11 mouse cellular contexts compared by ENCODE assay signal in genomic region chr9:35127147-35127546, GRCm38 (mm10). TPM values are rescaled to one million over a fixed set of nuclear protein-coding genes. Genes with fewer than 3 reads are reported as not detected.
DNase-seq lines count a peak whose midpoint lies in the region; ATAC-seq and TF ChIP-seq lines count a peak whose summit lies in the region.
"Had no signal": no experiment of that assay in that cellular context is flagged by ENCODE, and none has a peak within 500 bp of the region (broad histone marks: within the 10 kb centered on the region; RNA-seq: fewer than 3 reads in every experiment).

No protein-coding gene starts in this region.

- peak; percentile 53; the same call in 1 of the 2 replicates for TF ChIP-seq EP300 in liver, postnatal 0 days (IDR thresholded peaks at IDR 0.05; ENCODE audit: low read depth)

- no peak overlapping the region for H3K4me2 ChIP-seq in intestine, postnatal 0 days (replicated peaks; ENCODE audit: low read depth)
- H3K4me2 ChIP-seq in liver, postnatal 0 days (ENCODE audit: low read depth, low read length) = no peak overlapping the region
- H3K4me2 ChIP-seq: forebrain, embryonic 15.5 days had no signal

- H3K27me3 ChIP-seq in intestine, postnatal 0 days (replicated peaks; ENCODE audit: control insufficient read depth, insufficient read depth, low read length) = no peaks in the 10 kb centered on the region
- H3K27me3 ChIP-seq in liver, postnatal 0 days (ENCODE audit: insufficient read depth, low read length) = no peaks in the 10 kb centered on the region
- H3K27me3 ChIP-seq: forebrain, embryonic 15.5 days had no signal

- no peak for ATAC-seq in intestine, postnatal 0 days
- ATAC-seq in liver, postnatal 0 days = peak; percentile 48
- ATAC-seq in erythroid progenitor cell, adult 5-6 weeks (replicated peaks; ENCODE audit: low FRiP score, poor library complexity, severe bottlenecking) = no peak
- ATAC-seq: forebrain, embryonic 15.5 days had no signal

- H3K4me1 ChIP-seq in brown adipose tissue, adult 24 weeks (ENCODE audit: control insufficient read depth, insufficient read depth, insufficient read length, low read length) = peaks cover 39% of the 10 kb centered on the region
- H3K4me1 ChIP-seq in intestine, postnatal 0 days (replicated peaks; ENCODE audit: control insufficient read depth, insufficient read depth, low read length) = peaks cover 20% of the 10 kb centered on the region; the same call in 1 of the 2 replicates
- H3K4me1 ChIP-seq in liver, postnatal 0 days (ENCODE audit: insufficient read depth) = peaks cover 63% of the 10 kb centered on the region

- H3K9ac ChIP-seq in intestine, postnatal 0 days (ENCODE audit: low read depth, low read length) = no peak overlapping the region
- H3K9ac ChIP-seq in liver, postnatal 0 days (replicated peaks) = no peak overlapping the region
- H3K9ac ChIP-seq: forebrain, embryonic 15.5 days had no signal

- 70% methylated on average over 6 of the region's 6 CpGs for WGBS in intestine, postnatal 0 days
- WGBS in liver, postnatal 0 days (ENCODE audit: insufficient replicate concordance) = 58% methylated on average over 6 of the region's 6 CpGs

- DNase-seq in gastrocnemius, adult 18-20 months (ENCODE audit: low spot score) = peak; percentile 25
- no peak for DNase-seq in gastrocnemius, postnatal 4 days (ENCODE audit: low spot score in 2 of 2)
- DNase-seq in liver, postnatal 0 days = peak; percentile 58
- DNase-seq in MN1 (ENCODE audit: low spot score) = no peak
- no peak for DNase-seq in thymus, postnatal 0 days (ENCODE audit: low spot score)

- peaks cover 15% of the 10 kb centered on the region; the same call in 1 of the 2 replicates for H3K36me3 ChIP-seq in intestine, postnatal 0 days (ENCODE audit: control insufficient read depth, insufficient read depth)
- H3K36me3 ChIP-seq in liver, postnatal 0 days (replicated peaks; ENCODE audit: insufficient read depth, low read length) = peaks cover 29% of the 10 kb centered on the region

- no peak for TF ChIP-seq CTCF in intestine, postnatal 0 days (IDR thresholded peaks at IDR 0.05; ENCODE audit: low read depth)
- no peak for TF ChIP-seq CTCF in liver, postnatal 0 days (IDR thresholded peaks at IDR 0.05; ENCODE audit: low read depth)

- peak overlapping the region; percentile 41 for H3K27ac ChIP-seq in brown adipose tissue, adult 24 weeks (replicated peaks; ENCODE audit: low read depth, low read length)
- H3K27ac ChIP-seq in intestine, postnatal 0 days (ENCODE audit: low read depth, low read length) = peak overlapping the region; percentile 22
- H3K27ac ChIP-seq in liver, postnatal 0 days (ENCODE audit: low read depth) = peak overlapping the region; percentile 92
- H3K27ac ChIP-seq: forebrain, embryonic 15.5 days; hindbrain, embryonic 10.5 days; macrophage had no signal

- H3K4me3 ChIP-seq in brown adipose tissue, adult 24 weeks (ENCODE audit: insufficient read depth, low read depth, low read length) = no peak overlapping the region
- H3K4me3 ChIP-seq in intestine, postnatal 0 days (ENCODE audit: low read depth, low read length) = no peak overlapping the region
- no peak overlapping the region for H3K4me3 ChIP-seq in liver, postnatal 0 days (ENCODE audit: low read depth, low read length)
- H3K4me3 ChIP-seq: forebrain, embryonic 15.5 days; hindbrain, embryonic 10.5 days had no signal

- no peaks in the 10 kb centered on the region for H3K9me3 ChIP-seq in intestine, postnatal 0 days (ENCODE audit: control insufficient read depth)
- H3K9me3 ChIP-seq in liver, postnatal 0 days (ENCODE audit: low read length) = no peaks in the 10 kb centered on the region
- H3K9me3 ChIP-seq: forebrain, embryonic 15.5 days; hindbrain, embryonic 10.5 days had no signal

RNA-seq across cellular contexts. Expression of gene St3gal4, which starts 8.1 kb away (rescaled TPM):
- 1 to 10 TPM; 4.2 TPM for total RNA-seq in gastrocnemius, adult 18-20 months (2021)
- total RNA-seq in gastrocnemius, postnatal 4 days (2021) = 10 to 100 TPM; 20.1 to 22.6 TPM
- polyA plus RNA-seq in brown adipose tissue, adult 24 weeks (2012; ENCODE audit: insufficient read depth, insufficient read length, missing spikeins) = 14.2 and 15.2 TPM in 2 replicates
- polyA plus RNA-seq in intestine, postnatal 0 days (2015; fragmentation: Nextera tagmentation; extraction: Ambion mirVana) = 242 and 257 TPM in 2 replicates
- polyA plus RNA-seq in liver, postnatal 0 days (2015; fragmentation: Nextera tagmentation; extraction: Ambion mirVana) = 23.6 and 26.5 TPM in 2 replicates
- total RNA-seq in erythroid progenitor cell, adult 5-6 weeks (2015; ENCODE audit: low replicate concordance) = 25.2 and 41.5 TPM in 2 replicates
- 35.2 and 37.9 TPM in 2 replicates for total RNA-seq in erythroid progenitor cell, adult 5-6 weeks (2017; ENCODE audit: low replicate concordance)
- 15.2 and 15.5 TPM in 2 replicates for polyA plus RNA-seq in thymus, postnatal 0 days (2015; fragmentation: Nextera tagmentation; extraction: Ambion mirVana)

RNA-seq across cellular contexts. Expression of gene Dcps, which starts 48.7 kb away (rescaled TPM):
- total RNA-seq in gastrocnemius, adult 18-20 months (2021) = 1 to 10 TPM; 7.5 to 10.0 TPM
- total RNA-seq in gastrocnemius, postnatal 4 days (2021) = 10 to 100 TPM; 17.6 to 21.1 TPM
- 12.6 and 17.4 TPM in 2 replicates for polyA plus RNA-seq in brown adipose tissue, adult 24 weeks (2012; ENCODE audit: insufficient read depth, insufficient read length, missing spikeins)
- polyA plus RNA-seq in intestine, postnatal 0 days (2015; fragmentation: Nextera tagmentation; extraction: Ambion mirVana) = 25.7 and 26.1 TPM in 2 replicates
- polyA plus RNA-seq in liver, postnatal 0 days (2015; fragmentation: Nextera tagmentation; extraction: Ambion mirVana) = 23.7 and 23.9 TPM in 2 replicates
- 5.4 and 17.3 TPM in 2 replicates for total RNA-seq in erythroid progenitor cell, adult 5-6 weeks (2015; ENCODE audit: low replicate concordance)
- total RNA-seq in erythroid progenitor cell, adult 5-6 weeks (2017; ENCODE audit: low replicate concordance) = 10.3 and 18.7 TPM in 2 replicates
- polyA plus RNA-seq in thymus, postnatal 0 days (2015; fragmentation: Nextera tagmentation; extraction: Ambion mirVana) = 64.3 and 69.3 TPM in 2 replicates

Comparison
In these comparisons a context has a peak if more than half of its experiments do, and no peak if none do; other contexts are left out.
1. DNase-seq: peak in gastrocnemius, adult 18-20 months (single experiment) and liver, postnatal 0 days (single experiment); none in gastrocnemius, postnatal 4 days (0 of 2), MN1 (single experiment) and thymus, postnatal 0 days (single experiment).
2. H3K27ac ChIP-seq: peak in every context shown above with its lines; median percentile 92 in liver, postnatal 0 days; 41 in brown adipose tissue, adult 24 weeks; 22 in intestine, postnatal 0 days.